Mouse (Mus musculus) heart, adult 2 months (tissue): Measurements from ENCODE around the gene Ttc9b. TPM values are rescaled to one million over a fixed set of nuclear protein-coding genes. Genes with fewer than 3 reads are reported as not detected.

Source experiments
- DNase-seq, 2 experiments: peaks; one replicate each; pipeline ENCODE4 v3.0.0; 2021
- H3K27ac ChIP-seq: fragments of 200-600 bp; 2 replicates; pipeline ENCODE4 v1.8.1; 2022
- H3K27me3 ChIP-seq: fragments of 200-500 bp; 2 replicates; pipeline ENCODE4 v1.6.1; 2012; ENCODE audit warnings: mild to moderate bottlenecking, low read length, inconsistent platforms, mixed read lengths; ENCODE audit not compliant: control insufficient read depth, insufficient read depth
- H3K36me3 ChIP-seq: fragments of 200-500 bp; 2 replicates; pipeline ENCODE4 v1.6.1; 2012; ENCODE audit warnings: low read length, inconsistent platforms; ENCODE audit not compliant: control insufficient read depth, insufficient read depth
- H3K4me1 ChIP-seq: fragments of 200-500 bp; 2 replicates; pipeline ENCODE4 v1.6.1; 2011; ENCODE audit warnings: low read length; ENCODE audit not compliant: control insufficient read depth, insufficient read depth
- H3K4me3 ChIP-seq: fragments of 200-600 bp; 2 replicates; pipeline ENCODE4 v1.8.1; 2022
- H3K79me2 ChIP-seq: fragments of 200-500 bp; replicated peaks from 2 replicates; pipeline ENCODE4 v1.6.1; 2012; ENCODE audit warnings: mild to moderate bottlenecking, inconsistent platforms, low read length, moderate library complexity, mixed read lengths; ENCODE audit not compliant: control insufficient read depth, insufficient read depth
- H3K9ac ChIP-seq: fragments of 200-500 bp; 2 replicates; pipeline ENCODE4 v1.6.1; 2012; ENCODE audit warnings: low read depth, mild to moderate bottlenecking, control low read depth, inconsistent platforms, low read length, mixed read lengths
- CTCF ChIP-seq: fragments of 200-600 bp; IDR thresholded peaks from 2 replicates; pipeline ENCODE4 v1.8.1; 2022; ENCODE audit warnings: antibody characterized with exemption, mild to moderate bottlenecking, moderate library complexity
- EP300 ChIP-seq: fragments of 200-500 bp; IDR thresholded peaks from 2 replicates; pipeline ENCODE4 v1.6.1; 2011; ENCODE audit warnings: low read depth, low read length, control low read depth; ENCODE audit not compliant: insufficient read depth
- POLR2A ChIP-seq: fragments of 200-500 bp; IDR thresholded peaks from 2 replicates; pipeline ENCODE4 v1.6.1; 2011; ENCODE audit warnings: mild to moderate bottlenecking, low read depth, low read length, control low read depth; ENCODE audit not compliant: insufficient read depth
- WGBS: fragments of 180-500 bp; shearing (Covaris S2); methylation state at CpG from one replicate; pipeline ENCODE4 v1.1.7; 2018; 5-methylcytosine and 5-hydroxymethylcytosine counted together
- intact Hi-C: fragments of 180-260 bp; cut with DNase I; formaldehyde crosslinking; loops from one replicate; pipeline ENCODE4 v1.15.1; 2025
- polyA plus RNA-seq: library from polyadenylated mRNA; depleted of rRNA; stranded (reverse); fragments of >200 nt; gene quantifications from 2 replicates; pipeline ENCODE4 v1.2.3, GENCODE M21; 2012
- total RNA-seq, 2 experiments: library from RNA; stranded (reverse); gene quantifications; 2 replicates each; pipeline ENCODE4 v1.2.3; 2021

Gene Ttc9b
- total and polyA plus RNA-seq, 3 experiments: not detected

DNA sequence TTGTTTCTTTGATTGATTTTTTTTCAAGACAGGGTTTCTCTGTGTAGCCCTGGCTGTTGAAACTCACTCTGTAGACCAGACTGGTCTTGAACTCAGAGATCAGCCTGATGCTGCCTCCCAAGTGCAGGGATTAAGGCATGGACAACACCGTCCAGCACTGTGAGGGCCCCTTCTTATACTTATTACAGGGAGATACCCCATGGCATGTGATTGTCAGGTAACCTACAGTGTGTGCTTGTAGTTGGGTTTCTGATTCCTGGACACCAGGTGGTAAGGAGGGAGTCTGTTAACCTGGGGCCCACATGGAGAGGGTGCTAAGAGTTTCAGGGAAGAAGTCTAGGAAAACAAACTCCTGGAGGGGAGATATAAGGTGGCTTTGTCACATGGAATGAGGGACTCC lies 33.3 kb downstream of the Ttc9b start:
- TF ChIP-seq POLR2A (no peak), EP300 (no peak), CTCF (no peak)
- intact Hi-C loops: loop anchor here (5.0 kb wide), 3 partner anchors 95 to 555 kb away; partner anchors contain the start of genes Akt2 and Ltbp4
- Histone ChIP-seq H3K9ac (no peak overlapping the region), H3K4me3 (no peak overlapping the region), H3K4me1 (no peaks in the 10 kb centered on the region; the same call in 1 of the 2 replicates), H3K27ac (no peak overlapping the region), H3K79me2 (no peaks in the 10 kb centered on the region), H3K36me3 (no peaks in the 10 kb centered on the region), H3K27me3 (no peaks in the 10 kb centered on the region)
- WGBS: 88% methylated on average over 1 of the region's 1 CpGs
- no peak for DNase-seq

DNA sequence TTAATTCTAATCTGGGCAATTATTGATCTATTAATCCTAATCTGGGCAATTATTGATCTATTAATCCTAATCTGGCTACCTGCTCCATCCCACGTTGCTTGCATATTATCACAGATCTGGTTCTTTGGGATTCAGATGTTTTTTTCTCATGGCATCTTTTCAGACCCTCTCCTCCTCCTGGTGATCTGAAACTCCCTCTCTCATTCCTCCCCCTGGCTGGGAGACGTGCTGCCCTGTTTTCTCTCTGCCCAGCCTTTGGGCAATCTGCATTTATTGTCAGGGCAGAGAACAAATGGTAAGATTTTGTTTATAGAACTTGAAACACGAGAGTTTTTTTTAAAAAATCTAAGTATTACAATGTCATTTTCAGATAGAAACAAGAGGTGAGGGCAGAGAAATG lies 34.1 kb downstream of the Ttc9b start:
- intact Hi-C loops: loop anchor here (2.0 to 5.0 kb wide), 4 partner anchors 13 to 556 kb away; partner anchors contain the start of genes Akt2, Ltbp4 and Map3k10
- Histone ChIP-seq H3K4me1 (no peaks in the 10 kb centered on the region; the same call in 1 of the 2 replicates), H3K79me2 (no peaks in the 10 kb centered on the region), H3K27ac (no peak overlapping the region), H3K27me3 (no peaks in the 10 kb centered on the region), H3K36me3 (no peaks in the 10 kb centered on the region), H3K9ac (no peak overlapping the region), H3K4me3 (no peak overlapping the region)
- TF ChIP-seq EP300 (no peak), CTCF (no peak), POLR2A (no peak)
- whole genome bisulfite sequencing: 72% methylated on average over 3 of the region's 3 CpGs
- no peak for DNase-seq

GRCm38 (mm10) chr7:27688246-27688788 lies 34.6 kb downstream of the Ttc9b start:
- Histone ChIP-seq H3K36me3 (no peaks in the 10 kb centered on the region), H3K27ac (peak overlapping the region; percentile 47; the same call in 1 of the 2 replicates), H3K27me3 (no peaks in the 10 kb centered on the region), H3K4me1 (no peaks in the 10 kb centered on the region; the same call in 1 of the 2 replicates), H3K9ac (no peak overlapping the region), H3K4me3 (peak overlapping the region; percentile 58), H3K79me2 (no peaks in the 10 kb centered on the region)
- intact Hi-C loops: loop anchor here (2.0 to 5.0 kb wide), 4 partner anchors 14 to 556 kb away; partner anchors contain the start of genes Akt2, Ltbp4 and Map3k10
- WGBS: 31% methylated on average over 14 of the region's 14 CpGs
- no peak for TF ChIP-seq EP300
- no peak for TF ChIP-seq POLR2A
- no peak for TF ChIP-seq CTCF
- DNase-seq: no peak

DNA sequence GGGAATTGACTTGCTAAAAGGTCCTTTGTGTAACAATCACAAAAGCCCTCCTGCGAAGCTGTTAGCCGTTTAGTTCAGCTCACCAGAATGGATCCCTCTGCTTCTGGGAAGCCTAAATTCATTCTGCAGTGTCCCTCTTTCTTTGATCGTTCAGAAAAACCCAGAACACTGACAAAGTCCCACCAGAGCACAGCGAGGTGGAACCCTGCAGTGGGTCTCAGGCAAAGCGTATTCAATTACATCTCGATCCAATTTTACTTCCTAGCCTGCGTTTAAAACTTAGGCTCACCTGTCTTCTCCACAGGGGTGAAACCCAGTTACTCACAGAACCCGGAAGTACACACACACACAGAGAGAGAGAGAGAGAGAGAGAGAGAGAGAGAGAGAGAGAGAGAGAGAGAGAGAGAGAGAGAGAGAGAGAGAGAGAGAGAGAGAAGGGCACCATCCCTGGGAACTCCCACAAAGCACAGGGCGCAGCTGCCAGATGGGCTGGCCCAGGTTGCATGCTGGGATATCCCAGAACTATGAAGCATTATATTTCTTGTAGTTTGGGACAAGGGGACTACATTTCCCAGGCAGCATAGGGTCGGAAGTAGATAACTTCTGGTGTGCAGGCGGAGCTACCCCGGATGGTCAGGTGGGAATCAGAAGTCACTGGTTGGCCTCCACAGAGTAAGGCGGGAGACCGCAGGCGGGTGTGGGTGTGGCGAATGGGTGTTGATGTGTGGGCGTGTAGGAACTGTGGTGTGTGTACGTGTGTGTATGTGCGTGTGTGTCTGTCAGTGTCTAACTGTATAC lies 35.3 kb downstream of the Ttc9b start, which contains the start of gene Zfp607b:
Gene Zfp607b, plus strand, starts transcription at position 526 of the 798 bp plus-strand sequence.
- Histone ChIP-seq H3K79me2 (no peaks in the 10 kb centered on the region), H3K4me1 (no peaks in the 10 kb centered on the region; the same call in 1 of the 2 replicates), H3K36me3 (no peaks in the 10 kb centered on the region), H3K27me3 (no peaks in the 10 kb centered on the region), H3K9ac (peak within 1 kb of the TSS; percentile 35), H3K4me3 (peak within 1 kb of the TSS; percentile 58), H3K27ac (peak within 1 kb of the TSS; percentile 47)
- peak; percentile 85 to 95 for DNase-seq
- TF ChIP-seq EP300 (peak; percentile 57; the same call in 1 of the 2 replicates), CTCF (no peak), POLR2A (peak; percentile 74)
- intact Hi-C loops: loop anchor here (2.0 to 5.0 kb wide), 4 partner anchors 14 to 557 kb away; partner anchors contain the start of genes Akt2, Ltbp4 and Map3k10
- under 1% methylated on average over 19 of the region's 19 CpGs for WGBS

DNA sequence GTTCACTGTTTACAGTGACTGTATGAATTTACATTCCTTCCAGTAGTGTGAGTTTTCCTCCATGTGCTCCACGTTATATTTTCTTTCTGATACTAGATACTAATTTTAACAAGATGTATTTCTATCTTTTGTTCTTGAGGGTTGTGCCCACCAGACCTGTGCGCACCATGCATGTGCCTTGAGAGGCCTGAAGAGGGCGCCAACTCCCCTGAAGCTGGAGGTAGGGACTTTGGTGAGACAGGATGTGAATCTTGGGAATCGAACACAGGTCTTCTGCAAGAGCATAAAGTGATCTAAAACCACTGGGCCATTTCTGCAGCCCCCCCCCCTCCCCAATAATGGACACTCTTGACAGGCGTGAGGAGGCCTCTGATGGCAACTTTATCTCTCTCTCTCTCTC lies 37.4 kb downstream of the Ttc9b start:
- intact Hi-C loops: loop anchor here (2.0 kb wide), 1 partner anchor 34 kb away; no protein-coding TSS in a partner anchor
- no peaks in the 10 kb centered on the region; the same call in 1 of the 2 replicates for H3K4me1 ChIP-seq
- no peak overlapping the region for H3K9ac ChIP-seq
- no peaks in the 10 kb centered on the region for H3K36me3 ChIP-seq
- TF ChIP-seq EP300 (no peak), CTCF (peak; percentile 71)
- no peaks in the 10 kb centered on the region for H3K79me2 ChIP-seq
- WGBS: 39% methylated on average over 5 of the region's 5 CpGs
- H3K27me3 ChIP-seq: no peaks in the 10 kb centered on the region
- DNase-seq: peak; percentile 21 to 35
- no peak overlapping the region for H3K27ac ChIP-seq
- no peak overlapping the region for H3K4me3 ChIP-seq
